Mouse (Mus musculus) intestine, embryonic 14.5 days (tissue): ENCODE measurements around the gene Polr3b. TPM values are rescaled to one million over a fixed set of nuclear protein-coding genes. Genes with fewer than 3 reads are reported as not detected.

Experiments
- ATAC-seq: fragments of 200-750 bp; cut with Nextera tagmentation; replicated peaks from 2 replicates; pipeline ENCODE4 v1.8.0; 2017; ENCODE audit warnings: low read depth, moderate number of reproducible peaks, moderate TSS enrichment, moderate library complexity; ENCODE audit not compliant: low FRiP score, low TSS enrichment
- DNase-seq: peaks from one replicate; pipeline ENCODE4 v3.0.0-alpha.2; 2018; ENCODE audit warnings: low spot score
- H3K27ac ChIP-seq: fragments of 300-500 bp; sonication (generic); 2 replicates; pipeline ENCODE4 v1.5.1; 2014; ENCODE audit warnings: low read depth, mild to moderate bottlenecking, control low read depth
- H3K27me3 ChIP-seq: fragments of 300-500 bp; sonication (generic); replicated peaks from 2 replicates; pipeline ENCODE4 v1.6.1; 2014; ENCODE audit warnings: low read length, control low read depth; ENCODE audit not compliant: control insufficient read depth, insufficient read depth
- H3K36me3 ChIP-seq: fragments of 300-500 bp; sonication (generic); 2 replicates; pipeline ENCODE4 v1.6.1; 2014; ENCODE audit warnings: low read length, control low read depth; ENCODE audit not compliant: control insufficient read depth, insufficient read depth
- H3K4me1 ChIP-seq: fragments of 300-500 bp; sonication (generic); replicated peaks from 2 replicates; pipeline ENCODE4 v1.6.1; 2014; ENCODE audit warnings: low read length, control low read depth, mixed read lengths; ENCODE audit not compliant: control insufficient read depth, insufficient read depth
- H3K4me2 ChIP-seq: fragments of 300-500 bp; sonication (generic); 2 replicates; pipeline ENCODE4 v1.6.1; 2014; ENCODE audit warnings: low read length
- H3K4me3 ChIP-seq: fragments of 300-500 bp; sonication (generic); 2 replicates; pipeline ENCODE4 v1.5.1; 2014; ENCODE audit warnings: low read depth, low read length, control low read depth, mixed read lengths
- H3K9ac ChIP-seq: fragments of 300-500 bp; sonication (generic); 2 replicates; pipeline ENCODE4 v1.6.1; 2014; ENCODE audit warnings: mild to moderate bottlenecking, low read length
- H3K9me3 ChIP-seq: fragments of 300-500 bp; sonication (generic); 2 replicates; pipeline ENCODE4 v1.6.1; 2016; ENCODE audit warnings: low read length, control low read depth; ENCODE audit not compliant: control insufficient read depth
- WGBS: fragments of 180-500 bp; shearing (Covaris S2); extraction: QIAGEN DNeasy Blood & Tissue Kit; methylation state at CpG from one replicate; pipeline ENCODE4 v1.1.7; 2014; 5-methylcytosine and 5-hydroxymethylcytosine counted together
- polyA plus RNA-seq: library from polyadenylated mRNA; unstranded; fragments of >200 nt; fragmentation: Nextera tagmentation; extraction: Ambion mirVana; gene quantifications from 2 replicates; pipeline ENCODE4 v1.2.1, GENCODE M21; 2014

Gene Polr3b
- polyA plus RNA-seq, 1 experiment from 2014 or later: 16.0 TPM

GRCm38 (mm10) chr10:84581191-84581590 is 40.9 kb upstream of the Polr3b start:
- ATAC-seq (no peak), DNase-seq (no peak)
- Histone ChIP-seq H3K9ac (no peak overlapping the region), H3K27me3 (0 out of 2 replicates have a peak, but pooled peaks cover 2% of the 10 kb centered on the region), H3K9me3 (no peaks in the 10 kb centered on the region), H3K36me3 (no peaks in the 10 kb centered on the region), H3K4me1 (no peaks in the 10 kb centered on the region; the same call in 1 of the 2 replicates), H3K4me3 (no peak overlapping the region), H3K4me2 (no peak overlapping the region), H3K27ac (no peak overlapping the region)
- 65% methylated on average over 8 of the region's 8 CpGs for WGBS

DNA sequence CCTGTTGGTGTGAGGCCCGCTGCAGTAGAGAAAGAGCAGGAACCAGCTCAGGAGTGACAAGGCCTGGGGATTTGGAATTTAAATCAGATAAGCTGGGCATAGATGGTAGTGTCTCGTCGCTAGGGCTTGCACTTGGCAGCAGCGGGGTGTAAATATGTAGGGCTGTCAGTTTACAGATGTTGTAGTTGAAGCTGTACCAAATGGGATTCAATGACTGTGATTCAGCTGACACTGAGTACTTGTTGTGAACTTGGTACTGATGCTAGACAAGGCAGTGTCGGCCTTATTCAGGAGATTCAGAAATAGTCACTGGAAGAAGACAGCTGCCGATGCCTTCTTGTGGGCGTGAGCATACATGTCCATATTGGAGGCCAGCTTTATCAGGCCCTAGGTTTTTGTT is 39.9 kb upstream of the Polr3b start:
- WGBS: 68% methylated on average over 7 of the region's 7 CpGs
- no peak overlapping the region for H3K4me2 ChIP-seq
- no peak overlapping the region for H3K27ac ChIP-seq
- no peak overlapping the region for H3K9ac ChIP-seq
- 0 out of 2 replicates have a peak, but pooled peaks cover 2% of the 10 kb centered on the region for H3K27me3 ChIP-seq
- DNase-seq (no peak), ATAC-seq (no peak)
- H3K9me3 ChIP-seq: no peaks in the 10 kb centered on the region
- no peaks in the 10 kb centered on the region; the same call in 1 of the 2 replicates for H3K4me1 ChIP-seq
- H3K4me3 ChIP-seq: no peak overlapping the region
- H3K36me3 ChIP-seq: no peaks in the 10 kb centered on the region

- Histone ChIP-seq H3K36me3 (no peaks in the 10 kb centered on the region), H3K4me3 (no peak overlapping the region), H3K4me2 (no peak overlapping the region), H3K9ac (no peak overlapping the region), H3K4me1 (no peaks in the 10 kb centered on the region), H3K27ac (no peak overlapping the region), H3K9me3 (no peaks in the 10 kb centered on the region), H3K27me3 (no peaks in the 10 kb centered on the region)
- ATAC-seq (no peak), DNase-seq (no peak)
- 62% methylated on average over 11 of the region's 11 CpGs for WGBS
These were observed 37.4 kb upstream of the Polr3b start for GRCm38 (mm10) chr10:84584451-84585293.

- H3K36me3 ChIP-seq: no peaks in the 10 kb centered on the region
- no peaks in the 10 kb centered on the region for H3K27me3 ChIP-seq
- H3K4me2 ChIP-seq: no peak overlapping the region
- H3K4me3 ChIP-seq: no peak overlapping the region
- 64% methylated on average over 2 of the region's 2 CpGs for WGBS
- ATAC-seq (no peak), DNase-seq (no peak)
- H3K9me3 ChIP-seq: no peaks in the 10 kb centered on the region
- H3K9ac ChIP-seq: no peak overlapping the region
- H3K4me1 ChIP-seq: no peaks in the 10 kb centered on the region
- H3K27ac ChIP-seq: no peak overlapping the region
These were observed 36.8 kb upstream of the Polr3b start for GRCm38 (mm10) chr10:84585294-84585650.

DNA sequence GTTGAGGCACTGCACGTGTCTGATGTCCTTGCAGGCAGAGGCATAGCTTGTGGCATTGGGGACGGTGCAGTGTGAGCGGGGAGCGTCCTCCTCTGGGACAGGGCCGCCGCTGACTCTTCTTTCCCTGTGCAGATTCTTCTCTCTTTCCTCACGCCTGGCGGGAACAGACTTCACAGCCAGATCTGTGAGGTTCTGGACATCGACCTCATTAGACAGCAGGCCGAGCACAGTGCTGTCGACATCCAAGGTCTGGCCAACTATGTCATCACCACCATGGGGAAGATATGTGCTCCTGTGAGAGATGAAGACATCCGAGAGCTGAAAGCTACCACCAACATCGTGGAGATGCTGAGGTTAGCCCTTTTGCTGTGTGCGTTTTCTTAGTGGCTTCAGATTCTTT is 31.1 kb upstream of the Polr3b start:
- Histone ChIP-seq H3K4me1 (no peaks in the 10 kb centered on the region), H3K27me3 (no peaks in the 10 kb centered on the region), H3K36me3 (no peaks in the 10 kb centered on the region), H3K9me3 (no peaks in the 10 kb centered on the region), H3K9ac (no peak overlapping the region), H3K4me2 (no peak overlapping the region), H3K4me3 (no peak overlapping the region), H3K27ac (no peak overlapping the region)
- WGBS: 84% methylated on average over 14 of the region's 14 CpGs
- DNase-seq: no peak
- ATAC-seq: no peak

DNA sequence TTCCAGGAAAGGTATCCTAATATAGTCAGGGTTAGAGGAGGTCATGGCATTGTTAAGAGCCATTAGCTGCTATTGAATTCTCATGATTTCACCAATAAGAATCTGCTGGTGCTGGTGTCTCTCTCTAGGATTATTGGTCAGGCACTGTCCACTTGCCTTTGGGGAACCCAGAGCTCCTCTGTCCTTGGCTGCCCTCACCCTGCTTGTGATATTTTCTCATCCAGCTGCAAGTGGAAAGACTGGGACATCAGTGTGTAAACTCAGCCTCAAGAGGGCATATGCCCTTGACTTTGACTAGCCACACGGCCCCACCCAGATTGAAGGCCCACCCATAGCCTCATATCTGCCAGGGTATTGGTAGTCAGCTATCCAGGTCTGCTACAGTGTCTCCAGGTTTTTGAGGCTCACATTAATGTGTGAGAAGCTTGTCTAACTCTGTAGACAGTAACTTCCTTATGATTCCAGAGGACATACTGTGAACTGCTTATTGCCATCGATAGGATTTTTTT is 30.4 kb upstream of the Polr3b start:
- WGBS: 81% methylated on average over 2 of the region's 2 CpGs
- ATAC-seq: no peak
- no peak overlapping the region for H3K27ac ChIP-seq
- H3K9me3 ChIP-seq: no peaks in the 10 kb centered on the region
- no peak overlapping the region for H3K4me3 ChIP-seq
- H3K4me1 ChIP-seq: no peaks in the 10 kb centered on the region
- no peaks in the 10 kb centered on the region for H3K27me3 ChIP-seq
- no peak for DNase-seq
- no peak overlapping the region for H3K4me2 ChIP-seq
- H3K9ac ChIP-seq: no peak overlapping the region
- H3K36me3 ChIP-seq: no peaks in the 10 kb centered on the region

- 55% methylated on average over 3 of the region's 3 CpGs for WGBS
- Histone ChIP-seq H3K9ac (no peak overlapping the region), H3K4me2 (no peak overlapping the region), H3K4me3 (no peak overlapping the region), H3K4me1 (0 out of 2 replicates have a peak, but pooled peaks cover 4% of the 10 kb centered on the region), H3K36me3 (no peaks in the 10 kb centered on the region), H3K27me3 (no peaks in the 10 kb centered on the region), H3K9me3 (no peaks in the 10 kb centered on the region), H3K27ac (no peak overlapping the region)
- ATAC-seq (no peak), DNase-seq (no peak)
These were observed 29.3 kb upstream of the Polr3b start for GRCm38 (mm10) chr10:84592745-84593144.

DNA sequence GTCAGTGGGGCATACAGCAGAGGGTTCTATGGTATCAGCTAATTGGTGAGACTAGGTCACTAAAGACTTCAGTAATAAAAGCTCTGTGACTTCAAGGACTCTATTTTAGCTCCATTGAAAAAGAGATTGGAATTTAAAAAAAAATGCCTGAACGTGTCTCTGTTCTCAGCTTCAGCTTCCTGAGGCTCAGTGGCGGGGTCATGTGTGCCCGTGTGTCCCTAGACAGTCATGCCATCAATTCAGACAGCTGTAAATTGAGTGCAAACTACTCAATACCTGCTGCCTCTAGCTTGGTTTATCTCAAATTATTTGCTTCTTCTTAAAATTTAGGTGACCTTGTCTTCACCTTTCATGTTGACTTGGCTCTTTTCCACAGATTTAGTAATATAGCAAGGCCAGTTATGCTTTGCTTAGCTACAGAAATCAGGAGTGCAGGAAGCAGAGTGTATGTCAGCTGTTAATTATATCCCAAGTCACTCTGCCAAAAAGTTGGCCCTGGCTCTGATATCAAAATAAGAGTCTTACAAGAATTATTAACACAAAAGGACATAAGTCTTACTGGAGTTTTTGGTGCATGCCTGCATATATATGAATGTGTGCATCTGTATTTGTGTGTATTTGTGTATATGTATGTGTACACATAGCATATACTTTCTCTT is 24.8 kb upstream of the Polr3b start:
- H3K27ac ChIP-seq: no peak overlapping the region
- H3K27me3 ChIP-seq: no peaks in the 10 kb centered on the region
- H3K4me1 ChIP-seq: 0 out of 2 replicates have a peak, but pooled peaks cover 4% of the 10 kb centered on the region
- 46% methylated on average over 3 of the region's 3 CpGs for WGBS
- H3K36me3 ChIP-seq: no peaks in the 10 kb centered on the region
- no peaks in the 10 kb centered on the region for H3K9me3 ChIP-seq
- H3K4me2 ChIP-seq: no peak overlapping the region
- ATAC-seq (no peak), DNase-seq (no peak)
- no peak overlapping the region for H3K9ac ChIP-seq
- H3K4me3 ChIP-seq: no peak overlapping the region
